Mouse (Mus musculus) liver, adult 2 months (tissue): ENCODE measurements around the gene Plxnd1.

Source experiments
- CTCF ChIP-seq: fragments of 200-500 bp; IDR thresholded peaks from 2 replicates; pipeline ENCODE4 v1.5.1; 2011; ENCODE audit warnings: low read depth, low read length, control low read depth
- POLR2A ChIP-seq: fragments of 200-500 bp; IDR thresholded peaks from 2 replicates; pipeline ENCODE4 v1.6.1; 2011; ENCODE audit warnings: low read length, control low read depth; ENCODE audit not compliant: insufficient read depth; ENCODE audit errors: extremely low read depth

DNA sequence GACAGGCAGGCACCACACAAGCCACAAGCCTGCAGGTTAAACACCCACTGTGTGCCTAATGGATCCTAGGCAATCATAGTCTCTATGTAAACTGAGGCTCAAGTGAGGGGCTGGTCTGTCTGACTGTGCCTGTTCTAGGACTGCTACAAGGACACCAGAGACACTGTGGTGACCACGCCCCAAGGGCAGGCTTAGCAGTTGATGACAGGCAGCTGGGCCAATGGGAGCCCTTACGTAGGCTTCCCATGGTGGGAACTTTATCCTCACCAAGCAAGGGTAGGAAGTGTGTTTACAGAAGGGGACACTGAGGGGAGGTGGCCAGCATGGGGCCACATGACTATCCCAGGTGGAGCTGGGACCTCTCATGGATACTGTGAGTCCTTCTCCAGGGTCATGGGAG, 4.4 kb upstream of the Plxnd1 start:
- TF ChIP-seq CTCF, result no peak
- TF ChIP-seq POLR2A, result no peak
